Mouse (Mus musculus): Measurements from ENCODE around the gene Tcap.

The Tcap gene

DNA sequence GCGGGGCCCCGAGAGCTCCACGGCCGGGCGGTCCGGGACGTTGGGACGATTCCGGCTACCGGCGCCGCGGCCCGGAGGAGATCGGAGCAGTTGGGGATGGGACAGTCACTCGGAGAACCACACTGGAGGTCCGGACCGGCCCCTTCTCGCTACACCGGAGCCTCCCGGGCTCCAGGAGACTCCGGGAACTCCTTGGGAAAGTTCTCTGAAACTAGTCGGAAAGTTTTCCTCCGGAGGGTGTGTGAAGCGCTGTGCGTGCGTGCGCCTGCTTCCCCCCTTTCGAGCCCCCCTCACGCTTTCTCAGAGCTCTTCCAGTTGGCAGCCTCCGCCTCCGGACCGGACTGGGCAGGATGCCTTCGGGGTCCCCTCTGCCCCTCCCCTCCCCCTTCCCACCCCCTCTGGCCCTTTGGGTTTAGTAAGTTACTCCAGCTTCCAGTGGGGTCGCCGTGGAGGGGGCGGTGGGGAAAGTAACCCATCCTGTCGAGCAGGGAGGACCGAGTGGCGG, 29.2 kb downstream of the Tcap start:
- no peak for DNase-seq (ENCODE audit: low spot score)

DNA sequence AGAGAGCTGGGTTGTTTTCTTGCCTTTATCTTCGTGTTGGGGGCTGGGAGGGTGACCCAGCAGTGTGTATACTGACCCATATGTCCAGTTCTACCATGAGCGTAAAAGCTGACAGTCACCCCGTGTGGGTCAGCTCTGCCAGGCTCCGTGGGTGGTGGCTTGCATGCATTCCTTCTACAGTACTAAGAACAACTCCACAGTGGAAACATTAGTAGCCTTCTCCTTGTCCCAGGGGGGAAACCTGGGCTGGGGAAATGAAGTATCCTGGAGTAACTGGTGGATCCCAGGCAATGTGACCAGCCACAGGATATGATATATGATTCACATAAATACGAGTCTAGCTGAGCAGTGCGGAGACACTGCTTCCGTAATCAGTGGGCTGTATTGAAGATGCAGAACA, 30.1 kb downstream of the Tcap start:
- DNase-seq (ENCODE audit: low spot score): no peak

DNA sequence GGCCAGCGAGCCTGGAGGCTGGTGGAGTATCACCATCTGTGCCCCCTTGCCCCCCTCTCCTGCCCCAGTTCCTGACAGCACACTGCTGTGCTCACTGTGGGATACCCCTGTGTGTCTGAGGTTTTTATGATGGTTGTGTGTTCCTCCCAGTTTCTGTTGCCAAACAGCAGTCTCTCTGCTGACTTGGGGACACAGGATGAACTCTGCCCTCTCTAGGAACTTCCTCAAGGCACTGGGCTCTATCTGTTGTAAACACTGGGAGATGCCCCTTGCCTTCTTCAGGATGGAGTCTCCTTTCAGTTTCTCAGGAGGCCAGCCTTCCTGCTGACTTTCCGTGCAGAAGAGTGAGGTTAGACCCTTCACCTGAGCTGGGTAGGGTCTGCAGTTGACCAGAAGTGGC, 30.6 kb downstream of the Tcap start:
- DNase-seq (ENCODE audit: low spot score): no peak

DNA sequence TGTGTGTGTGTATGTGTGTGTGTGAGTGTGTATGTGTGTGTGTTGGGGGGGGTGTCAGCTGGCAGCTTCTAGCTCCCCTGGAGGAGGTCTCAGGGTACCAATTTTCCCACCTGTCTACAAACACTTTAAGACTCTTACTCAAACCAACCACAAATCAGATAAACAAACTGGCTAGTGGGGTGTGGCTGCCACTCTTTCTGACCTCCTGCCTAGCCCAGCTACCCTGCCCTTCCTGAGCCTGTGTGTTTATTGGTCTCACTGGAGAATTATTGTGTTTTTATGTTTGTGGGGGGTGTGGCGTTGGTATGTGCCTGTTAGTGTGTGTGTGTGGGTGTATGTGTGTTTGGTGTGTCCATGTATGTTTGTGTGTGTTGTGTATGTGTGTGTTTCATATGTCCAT, 33.5 kb downstream of the Tcap start:
- no peak for DNase-seq (ENCODE audit: low spot score)

DNA sequence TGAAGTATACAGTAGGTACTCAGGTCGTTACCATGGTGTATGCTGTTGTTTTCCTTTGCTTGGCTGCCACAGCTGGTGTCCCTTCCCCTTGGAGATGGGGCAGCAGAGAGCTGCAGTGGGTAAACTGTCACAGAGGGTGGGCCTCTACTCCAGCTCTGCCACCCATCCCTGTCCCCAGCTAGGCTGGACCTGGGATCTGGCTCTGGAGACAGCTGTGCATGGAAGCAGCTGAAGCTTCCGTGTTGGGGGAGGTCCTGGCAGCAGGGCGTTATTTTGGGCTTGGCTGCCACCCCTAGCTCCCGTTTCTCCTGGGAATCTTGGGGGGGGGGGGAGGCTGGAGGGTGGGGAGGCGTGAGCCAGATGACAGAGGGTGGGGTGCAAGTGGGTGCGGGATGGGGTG, 34.7 kb downstream of the Tcap start:
- no peak for DNase-seq (ENCODE audit: low spot score)

DNA sequence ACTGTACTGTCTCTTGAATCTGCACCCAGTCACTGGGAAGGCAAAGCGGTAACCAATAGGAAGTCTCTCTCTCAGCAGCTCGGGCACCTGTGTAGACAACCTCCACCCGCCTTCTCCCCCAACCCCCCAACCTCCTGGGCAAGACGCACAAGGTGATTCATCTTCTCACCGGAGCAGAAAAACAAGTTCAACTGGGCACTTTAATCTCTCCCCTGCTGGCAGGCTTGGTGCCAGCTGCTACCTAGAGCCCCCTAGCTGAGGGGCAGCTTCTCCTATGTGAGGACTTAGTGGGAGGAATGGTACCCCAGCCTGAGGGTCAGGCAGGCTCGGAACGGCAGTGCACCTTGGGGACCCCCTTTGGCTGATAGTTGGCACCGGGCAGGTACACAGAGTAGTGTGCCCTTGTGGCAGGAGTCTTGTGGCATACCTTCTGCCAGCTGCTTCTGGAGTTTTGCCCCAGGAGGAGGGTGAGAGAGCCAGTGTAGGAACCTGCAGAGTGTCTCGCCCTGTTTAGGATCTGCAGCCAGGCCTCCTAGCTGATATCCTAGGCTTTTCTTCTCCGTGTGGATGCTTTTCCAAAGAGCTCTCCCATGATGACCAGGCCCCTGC, 35.4 kb downstream of the Tcap start:
- no peak for DNase-seq (ENCODE audit: low spot score)

DNA sequence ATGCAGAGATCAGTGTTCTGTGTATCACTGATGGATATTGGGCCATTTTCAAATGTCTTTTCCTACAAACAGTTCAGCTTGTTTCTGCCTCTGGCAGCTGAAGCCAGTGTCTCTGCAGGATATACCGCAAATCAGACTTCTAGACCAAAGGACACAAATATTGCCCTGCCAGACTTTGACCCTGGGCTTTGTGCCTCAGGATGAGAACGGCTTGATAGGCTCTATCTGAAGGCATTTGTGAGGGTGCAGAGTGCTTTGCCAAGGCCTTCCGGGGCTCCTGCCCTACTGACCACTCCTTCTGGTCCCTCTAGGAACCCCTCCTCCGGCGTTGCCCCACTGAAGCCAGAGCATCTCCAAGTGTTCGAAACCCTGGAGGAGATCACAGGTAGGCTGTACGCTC, 43.0 kb downstream of the Tcap start:
- DNase-seq (ENCODE audit: low spot score): no peak

DNA sequence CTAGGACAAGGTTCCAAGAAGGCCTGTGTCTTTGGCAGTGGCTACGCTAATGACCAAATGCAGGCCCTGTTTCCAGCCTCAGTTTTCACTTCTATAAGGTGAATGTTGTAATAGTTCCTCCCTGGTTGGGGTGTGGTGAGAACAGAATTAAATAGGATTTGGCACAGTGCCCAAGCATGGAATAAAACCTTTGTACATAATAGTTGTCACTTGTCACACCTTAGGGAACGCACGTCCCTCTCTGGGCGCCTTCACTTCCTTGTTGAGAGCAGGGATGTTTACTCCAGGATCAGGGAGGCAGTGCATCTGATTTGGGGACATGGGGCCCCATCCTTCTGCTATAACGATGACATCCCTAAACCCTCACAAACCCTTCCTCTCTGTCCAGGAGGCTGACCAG, 44.8 kb downstream of the Tcap start:
- no peak for DNase-seq (ENCODE audit: low spot score)

DNA sequence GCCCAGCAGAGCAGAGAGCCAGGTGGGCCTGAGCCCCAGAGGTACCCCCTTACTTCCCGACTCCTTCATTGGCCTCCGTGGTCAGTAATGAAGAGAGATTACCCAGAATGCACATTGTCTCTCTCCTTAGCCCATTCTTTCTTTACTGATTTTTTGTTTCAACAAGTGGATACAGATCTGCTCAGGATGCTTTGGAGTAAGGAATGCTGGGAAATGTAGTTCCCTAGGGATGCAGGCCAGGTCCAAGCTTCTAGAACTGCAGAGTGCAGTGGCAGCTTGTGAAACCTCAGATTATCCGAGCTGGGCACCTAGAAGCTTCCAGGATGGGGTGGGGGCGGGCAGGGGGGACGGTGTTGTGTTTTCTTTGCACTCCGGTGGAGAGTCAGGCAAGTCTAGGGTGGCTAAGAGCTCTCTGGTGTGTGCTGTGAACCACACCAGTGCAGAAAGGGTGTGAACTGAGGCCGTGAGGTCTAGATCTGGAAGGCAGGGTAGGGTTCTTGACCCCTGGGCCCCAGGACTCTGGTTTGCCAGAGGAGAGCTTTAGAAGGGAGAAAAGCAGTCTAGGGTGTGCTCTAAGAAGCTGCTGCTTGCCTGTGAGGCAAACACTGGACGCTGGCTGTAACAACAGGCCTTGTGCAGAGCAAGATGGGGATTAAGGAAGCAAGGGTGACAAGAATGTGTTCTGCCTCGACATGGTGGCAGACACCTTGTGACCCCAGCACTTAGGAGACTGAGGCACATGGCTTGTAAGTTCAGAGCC, 48.3 kb downstream of the Tcap start:
- DNase-seq (ENCODE audit: low spot score): no peak

Measured in layer of hippocampus, adult 11-12 months (tissue).